Mouse (Mus musculus) right cerebral cortex, postnatal 14 days (tissue): Measurements from ENCODE around the gene Sytl3.
"Not testable (repeated sequence)": the region's sequence is repeated elsewhere in the genome, so short reads cannot be mapped to it uniquely, and the experiment has no call there.

Experiments used
- DNase-seq: peaks from one replicate; pipeline ENCODE4 v3.0.0; 2022

Sytl3 gene

GRCm38 (mm10) chr17:6658801-6659200 is at the start of gene Sytl3:
Sytl3 (plus strand) TSS chr17:6659093.
- DNase-seq = not testable (repeated sequence)

DNA sequence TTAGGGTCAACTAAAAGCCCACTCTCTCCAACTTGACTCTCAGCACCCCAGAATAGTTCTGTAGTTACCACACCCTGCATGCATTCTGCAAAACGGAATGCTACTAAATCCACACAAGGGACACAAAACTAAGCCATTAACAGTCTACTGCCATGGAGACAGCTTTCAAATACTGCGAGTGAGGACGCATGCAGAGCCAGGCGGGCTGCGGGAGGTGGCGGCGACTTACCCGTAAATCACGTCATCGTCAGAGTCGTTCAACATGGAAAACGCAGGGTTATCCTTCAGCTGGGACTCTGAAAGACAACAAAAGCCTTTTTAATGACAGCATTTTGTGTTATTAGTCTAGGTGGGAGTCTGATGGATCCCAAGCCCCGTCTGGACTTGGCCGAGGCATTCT is 45.4 kb upstream of the Sytl3 start:
- DNase-seq = not testable (repeated sequence)

- DNase-seq = not testable (repeated sequence)
Measured at GRCm38 (mm10) chr17:6614316-6614715, 44.6 kb upstream of the Sytl3 start.

- not testable (repeated sequence) for DNase-seq
Measured at GRCm38 (mm10) chr17:6616731-6617130, 42.2 kb upstream of the Sytl3 start.

- not testable (repeated sequence) for DNase-seq
Measured at GRCm38 (mm10) chr17:6617689-6618400, 41.0 kb upstream of the Sytl3 start.

DNA sequence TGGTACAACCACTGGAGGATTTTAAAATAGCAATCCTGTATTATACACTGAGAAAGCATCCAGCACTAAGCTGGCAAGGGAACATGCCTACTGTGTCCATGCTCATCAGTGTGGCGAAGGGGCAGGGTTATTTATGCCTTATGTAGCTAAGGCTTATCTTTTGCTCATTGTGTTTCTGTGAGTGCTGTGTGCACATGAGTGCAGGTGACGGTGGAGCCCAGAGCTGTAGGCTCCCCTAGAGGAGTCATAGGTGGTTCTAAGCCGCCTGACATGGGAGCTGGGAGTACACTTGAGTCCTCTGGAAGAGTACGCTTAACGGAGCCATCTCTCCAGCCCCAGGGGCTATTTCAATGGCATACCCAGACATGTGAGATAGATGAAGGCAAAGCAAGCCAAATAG is 39.6 kb upstream of the Sytl3 start:
- DNase-seq = not testable (repeated sequence)

- DNase-seq = not testable (repeated sequence)
Measured at GRCm38 (mm10) chr17:6620035-6620434, 38.9 kb upstream of the Sytl3 start.

DNA sequence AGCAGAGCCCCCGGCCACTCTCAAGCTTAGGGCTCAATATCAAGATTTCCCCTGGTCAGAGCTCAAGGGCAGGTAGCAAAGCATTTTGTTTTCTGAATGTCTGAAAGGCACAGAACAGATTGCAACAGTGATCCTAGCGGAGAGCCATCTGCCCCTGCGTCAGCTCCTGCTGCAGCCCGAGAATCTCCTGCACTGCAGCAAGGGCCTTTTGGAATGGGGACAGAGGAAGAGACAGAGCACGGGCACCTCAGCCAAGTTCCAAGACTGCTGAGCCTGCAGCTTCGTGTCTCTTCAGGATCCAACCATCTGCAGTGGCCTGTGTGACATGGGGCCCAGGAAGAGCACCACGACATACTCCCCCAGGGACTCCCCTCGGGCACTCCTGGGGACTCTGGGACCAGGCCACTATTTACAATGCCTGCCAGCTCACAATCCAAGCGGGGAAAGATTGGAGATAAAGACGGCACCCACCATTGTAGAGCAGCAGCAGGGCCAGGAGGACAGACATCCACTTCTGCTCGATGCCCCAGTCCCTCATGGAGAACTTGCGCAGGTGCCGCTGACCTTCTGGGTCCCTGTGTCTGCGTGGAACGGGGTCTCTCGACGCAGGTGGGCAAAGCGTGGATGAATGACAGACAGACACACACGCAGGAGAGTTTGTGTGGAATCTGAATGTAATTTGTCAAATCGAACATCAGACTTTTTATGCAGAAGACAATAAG is 38.0 kb upstream of the Sytl3 start:
- DNase-seq = not testable (repeated sequence)

DNA sequence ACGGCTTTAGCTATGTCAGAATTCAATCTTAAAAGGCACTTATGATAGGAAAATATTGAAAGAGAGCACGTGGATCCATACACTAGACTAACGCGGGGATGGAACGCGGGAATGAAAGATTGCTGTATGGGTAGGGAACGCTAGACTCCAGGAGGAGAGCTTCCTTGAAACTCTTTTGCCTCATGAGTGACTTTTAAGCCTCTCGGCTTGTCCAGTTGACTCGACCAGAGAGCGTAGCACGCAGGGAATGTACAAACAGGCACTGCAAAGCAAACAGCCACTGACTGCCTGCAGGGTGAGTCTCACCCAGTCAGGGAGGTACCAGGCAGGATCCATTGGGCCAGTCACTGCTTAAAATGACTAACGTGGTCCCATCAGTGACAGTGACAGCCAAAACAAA is 36.9 kb upstream of the Sytl3 start:
- not testable (repeated sequence) for DNase-seq

GRCm38 (mm10) chr17:6624926-6625558 is 33.9 kb upstream of the Sytl3 start:
- DNase-seq = not testable (repeated sequence)

DNA sequence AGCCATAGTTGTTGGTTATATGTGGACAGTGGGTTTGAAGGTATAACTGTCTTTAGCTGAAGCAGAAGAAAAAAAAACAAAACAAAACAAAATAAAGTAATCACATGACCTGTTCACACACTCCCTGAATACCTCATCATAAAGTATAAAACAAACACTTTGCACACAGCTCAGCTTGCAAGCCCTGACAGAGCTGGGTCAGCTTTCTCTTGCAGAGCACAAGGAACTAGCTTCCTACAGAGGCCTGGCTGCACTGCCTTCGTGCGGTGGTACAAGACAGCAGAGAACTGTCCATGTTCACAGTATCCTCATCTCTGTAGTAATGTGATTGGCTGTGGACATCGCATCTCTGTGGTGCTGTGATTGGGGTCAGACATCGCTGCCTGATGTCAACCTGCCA is 28.5 kb upstream of the Sytl3 start:
- not testable (repeated sequence) for DNase-seq

DNA sequence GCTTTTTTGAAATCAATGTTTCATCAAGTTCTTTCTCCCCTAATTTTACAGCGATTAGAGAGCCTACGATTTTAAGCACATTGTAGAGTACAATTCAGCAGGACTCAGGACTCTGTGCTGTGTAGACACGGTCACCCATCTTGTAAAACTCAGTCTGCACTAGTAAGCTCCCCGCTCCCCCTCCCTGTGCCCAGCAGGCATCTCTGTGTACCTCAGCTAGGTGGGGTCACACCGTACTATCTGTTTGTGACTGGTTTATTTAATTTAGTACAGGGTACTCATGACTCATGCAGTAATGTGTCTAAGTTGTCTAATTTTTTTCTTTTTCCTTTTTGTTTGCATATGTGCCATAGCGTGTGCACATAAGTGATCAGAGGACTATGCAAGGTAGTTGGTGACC is 26.0 kb upstream of the Sytl3 start:
- DNase-seq = not testable (repeated sequence)

DNA sequence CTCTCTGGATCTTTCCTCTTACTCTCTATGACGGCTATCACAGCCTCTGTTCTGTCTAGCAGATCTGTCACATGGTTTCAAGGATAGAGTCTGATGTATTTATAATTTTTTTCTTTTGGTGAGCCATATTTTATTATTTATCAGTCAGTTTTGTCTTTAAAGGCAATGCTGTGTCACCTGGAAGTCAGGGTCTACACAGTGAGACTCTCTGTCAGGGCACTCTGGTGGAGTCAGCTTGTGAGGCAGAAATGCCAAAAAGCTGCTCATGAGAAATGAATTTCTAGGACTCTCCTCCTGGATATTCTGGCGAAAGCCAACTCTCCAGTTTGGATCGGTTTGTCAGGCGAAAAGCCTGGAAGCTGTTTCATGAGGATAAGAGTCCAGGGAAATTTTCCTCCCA is 23.1 kb upstream of the Sytl3 start:
- DNase-seq = not testable (repeated sequence)

DNA sequence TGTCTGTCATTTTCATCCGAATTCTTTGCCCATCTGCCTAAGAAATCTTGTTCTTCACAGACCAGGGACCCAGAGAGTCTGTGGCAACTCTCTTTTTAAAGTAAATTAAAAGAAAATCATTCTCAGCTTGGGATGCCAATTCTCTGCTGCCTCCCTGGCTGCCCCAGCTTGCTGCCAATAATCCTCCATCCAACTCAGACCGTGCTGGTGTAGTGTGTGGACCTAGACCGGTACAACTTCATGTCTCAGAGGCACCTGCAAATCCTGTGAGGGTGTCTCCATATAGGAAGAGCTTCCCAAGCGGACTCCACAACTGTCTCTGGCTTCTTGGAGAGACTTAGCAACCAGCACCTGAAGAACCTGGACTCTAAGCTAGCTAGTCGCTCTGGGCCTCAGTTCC is 22.0 kb upstream of the Sytl3 start:
- no peak for DNase-seq

DNA sequence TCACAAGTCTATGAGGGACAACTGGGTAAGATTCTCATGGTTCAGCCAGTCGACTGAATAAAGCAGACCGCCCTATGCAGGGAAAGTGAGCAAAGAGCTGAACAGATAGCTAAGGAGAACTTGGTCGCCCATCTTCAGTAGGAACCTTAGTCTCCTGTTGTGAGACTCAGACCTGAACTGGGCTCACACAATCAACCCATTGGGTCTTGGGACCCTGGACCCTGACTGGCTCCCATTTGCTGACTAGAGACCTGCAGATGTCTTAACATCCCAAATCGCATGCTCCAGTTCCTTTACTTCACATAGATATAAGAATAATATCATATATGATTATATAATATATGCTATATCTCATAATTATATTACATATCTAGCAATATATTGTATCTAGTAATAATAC is 21.5 kb upstream of the Sytl3 start:
- not testable (repeated sequence) for DNase-seq

GRCm38 (mm10) chr17:6638444-6638843 is 20.4 kb upstream of the Sytl3 start:
- not testable (repeated sequence) for DNase-seq

- DNase-seq = not testable (repeated sequence)
Measured at GRCm38 (mm10) chr17:6639486-6639885, 19.4 kb upstream of the Sytl3 start.

DNA sequence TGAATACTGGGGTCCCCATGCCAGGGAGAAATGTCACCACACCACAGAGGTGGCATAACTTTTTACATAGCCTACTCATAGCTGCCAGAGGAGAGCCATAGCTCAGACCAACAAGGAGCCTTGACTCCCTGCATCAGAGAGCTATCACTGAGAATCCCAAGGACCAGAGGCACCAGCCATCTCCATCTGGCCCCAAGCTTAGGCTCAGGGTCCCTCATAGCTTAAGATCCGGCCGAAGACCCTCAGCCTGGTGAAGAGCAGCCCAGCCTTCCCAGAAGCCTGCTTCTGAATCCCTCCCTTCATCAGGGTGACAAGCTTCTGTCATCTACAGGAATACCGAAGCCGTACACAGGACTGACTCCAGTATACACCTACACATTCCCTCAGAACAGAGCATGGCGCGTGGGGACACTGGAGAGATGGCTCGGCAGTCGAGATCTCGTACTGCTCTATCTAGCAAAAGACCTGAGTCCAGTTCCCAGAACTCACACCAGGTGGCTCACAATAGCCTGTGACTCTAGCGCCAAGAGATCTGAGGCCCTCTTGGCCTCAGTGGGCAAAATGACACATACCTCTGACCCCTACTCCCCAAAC is 18.8 kb upstream of the Sytl3 start:
- not testable (repeated sequence) for DNase-seq

GRCm38 (mm10) chr17:6640771-6641429 is 18.0 kb upstream of the Sytl3 start:
- DNase-seq = not testable (repeated sequence)

GRCm38 (mm10) chr17:6644210-6644609 is 14.7 kb upstream of the Sytl3 start:
- not testable (repeated sequence) for DNase-seq

DNA sequence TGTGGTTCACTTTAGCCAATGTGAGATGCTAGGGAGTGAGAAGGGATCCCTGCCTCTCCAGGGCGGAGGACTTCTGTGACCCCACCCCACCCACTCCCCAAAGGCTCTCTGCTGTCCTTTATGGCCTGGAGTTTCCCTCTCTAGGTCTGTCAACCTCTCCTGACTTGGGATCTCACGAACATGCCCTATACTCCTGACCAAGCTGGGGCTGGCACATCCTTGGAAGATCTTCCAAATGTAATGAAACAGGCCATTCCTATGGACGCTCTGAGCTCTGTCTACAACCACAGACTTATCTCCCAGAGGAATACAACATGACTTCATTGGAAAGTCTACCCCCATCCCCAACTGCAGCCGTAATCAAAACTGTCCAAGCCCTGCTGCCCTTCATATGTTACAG is 14.2 kb upstream of the Sytl3 start:
- DNase-seq = not testable (repeated sequence)

GRCm38 (mm10) chr17:6645668-6646067 is 13.2 kb upstream of the Sytl3 start:
- not testable (repeated sequence) for DNase-seq

DNA sequence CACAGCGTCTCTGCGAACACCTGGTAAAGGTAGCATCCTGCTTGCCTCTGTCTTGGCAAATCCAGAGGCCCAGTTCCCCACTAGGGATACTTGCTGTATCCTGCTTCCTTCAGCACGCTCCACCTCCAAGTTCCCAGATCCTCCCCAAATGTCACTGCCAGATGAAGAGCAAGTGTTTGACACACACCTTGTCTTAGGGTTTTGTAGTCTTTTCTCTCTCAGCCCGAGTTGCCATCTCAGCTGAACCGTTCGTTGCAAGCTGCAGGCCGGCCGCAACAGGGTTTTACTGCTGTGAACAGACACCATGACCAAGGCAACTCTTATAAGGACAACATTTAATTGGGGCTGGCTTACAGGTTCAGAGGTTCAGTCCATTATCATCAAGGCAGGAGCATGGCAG is 12.1 kb upstream of the Sytl3 start:
- not testable (repeated sequence) for DNase-seq
